Mouse (Mus musculus) liver, postnatal 0 days (tissue): ENCODE measurements around the gene Marc1.

ENCODE experiments used
- CTCF ChIP-seq: sonication (generic); IDR thresholded peaks from 2 replicates; pipeline ENCODE4 v1.5.1; 2016; ENCODE audit warnings: antibody characterized with exemption, low read depth
- EP300 ChIP-seq: IDR thresholded peaks from 2 replicates; pipeline ENCODE4 v1.6.1; 2016; ENCODE audit warnings: antibody characterized with exemption, low read depth, mild to moderate bottlenecking

DNA sequence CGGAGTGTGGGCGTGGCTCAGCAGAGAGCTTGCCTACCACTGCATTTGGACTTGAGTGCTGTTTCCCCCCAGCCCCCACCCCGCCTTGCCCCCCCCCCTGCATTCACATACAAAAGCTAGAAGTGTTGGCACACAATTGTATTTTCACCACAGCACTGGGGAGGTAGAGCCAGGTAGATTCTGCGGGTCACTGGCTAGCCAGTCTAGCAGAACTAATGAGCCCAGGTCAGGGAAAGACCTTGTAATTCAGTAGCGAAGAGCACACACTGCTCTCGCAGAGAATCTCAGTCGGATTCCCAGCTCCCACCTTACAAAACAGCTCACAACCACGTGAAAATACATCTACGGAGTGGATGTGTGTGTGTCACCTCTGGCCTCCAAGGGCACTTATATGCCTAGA, 35.8 kb downstream of the Marc1 start:
- TF ChIP-seq CTCF (no peak), EP300 (no peak)
